In the genomic region with DNA sequence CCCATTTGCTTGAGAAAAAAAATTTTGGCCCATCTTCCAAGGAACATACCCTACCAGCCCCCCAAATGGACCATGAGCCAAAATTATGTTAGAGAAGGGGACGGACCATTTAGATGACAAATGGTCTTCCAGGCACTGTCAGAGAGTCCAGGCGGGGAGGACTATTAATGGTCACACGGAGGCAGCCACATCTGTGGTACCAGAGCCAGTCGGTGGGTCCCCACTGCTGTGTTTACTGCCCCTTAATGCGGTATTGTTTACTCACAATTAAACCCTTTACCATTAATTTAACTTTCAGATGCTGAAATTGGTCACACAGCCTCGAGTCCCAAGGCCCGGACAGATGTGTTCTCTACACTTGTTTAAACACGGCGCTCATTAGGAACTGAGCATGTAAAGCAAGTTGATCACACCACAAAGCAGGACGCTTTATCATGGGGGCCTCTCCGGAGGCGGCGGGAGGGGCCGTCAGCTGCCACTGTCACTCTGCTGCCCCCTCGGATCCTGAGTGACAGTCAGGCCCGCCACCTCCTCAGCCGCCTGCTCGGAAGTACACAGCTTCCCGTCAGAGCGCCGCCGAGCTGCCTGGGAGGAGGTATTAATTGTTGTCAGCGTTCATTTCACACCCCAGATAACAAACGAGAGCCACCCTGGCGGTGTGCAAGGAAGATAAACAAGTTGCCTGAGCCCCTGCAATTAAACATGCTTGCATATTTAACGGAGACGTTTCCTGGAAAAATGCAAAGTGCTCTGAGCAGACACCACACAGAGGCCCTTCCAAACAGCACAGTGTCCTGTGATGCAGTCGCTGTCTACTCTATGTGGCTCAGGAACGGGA, we compare ENCODE assay signal across 8 mouse cellular contexts.
A peak's percentile ranks its signal among the peaks of the same experiment; 100 is the strongest.
DNase-seq lines count a peak whose midpoint lies in the region; ATAC-seq lines count a peak whose summit lies in the region.

No protein-coding gene starts in this region.

- peaks cover 7% of the 10 kb centered on the region for H3K4me1 ChIP-seq in heart, embryonic 11.5 days (ENCODE audit: control insufficient read depth, insufficient read depth, low read length)
- peaks cover 10% of the 10 kb centered on the region; the same call in 1 of the 2 replicates for H3K4me1 ChIP-seq in kidney, embryonic 14.5 days (ENCODE audit: control insufficient read depth, insufficient read depth, low read length)

- peak overlapping the region; percentile 64 for H3K4me2 ChIP-seq in heart, embryonic 11.5 days
- peak overlapping the region; percentile 39 for H3K4me2 ChIP-seq in kidney, embryonic 14.5 days (replicated peaks; ENCODE audit: low read depth, low read length)

- peak overlapping the region; percentile 21 for H3K4me3 ChIP-seq in heart, embryonic 11.5 days (ENCODE audit: low read depth, low read length)
- peak overlapping the region; percentile 3; the same call in 1 of the 2 replicates for H3K4me3 ChIP-seq in kidney, embryonic 14.5 days (ENCODE audit: low read length)

- H3K9me3 ChIP-seq in heart, embryonic 11.5 days (replicated peaks; ENCODE audit: control insufficient read depth, low read length) = no peaks in the 10 kb centered on the region
- no peaks in the 10 kb centered on the region for H3K9me3 ChIP-seq in kidney, embryonic 14.5 days (ENCODE audit: control insufficient read depth, low read length)

- ATAC-seq in heart, embryonic 11.5 days (replicated peaks; ENCODE audit: insufficient number of reproducible peaks, low FRiP score, low TSS enrichment) = peak; percentile 66; the same call in 1 of the 2 replicates
- peak; percentile 38; the same call in 1 of the 2 replicates for ATAC-seq in kidney, embryonic 14.5 days (ENCODE audit: low FRiP score, low TSS enrichment)

- DNase-seq in adrenal gland, adult 8-10 months = peak; percentile 4
- no peak for DNase-seq in adrenal gland, postnatal 14 days
- DNase-seq in brain, adult 2 months (ENCODE audit: low read depth, low spot score) = peak; percentile 18
- peak; percentile 37 for DNase-seq in mesoderm, embryonic 11.5 days (ENCODE audit: low read depth, low spot score)
- DNase-seq in cerebellum, adult 11-12 months = no peak
- no peak for DNase-seq in left cerebral cortex, adult 9 months (ENCODE audit: low spot score in 2 of 2)

- 11% methylated on average over 29 of the region's 29 CpGs for WGBS in heart, embryonic 11.5 days (ENCODE audit: insufficient replicate concordance)
- 11% methylated on average over 29 of the region's 29 CpGs for WGBS in kidney, embryonic 14.5 days

- no peaks in the 10 kb centered on the region for H3K36me3 ChIP-seq in heart, embryonic 11.5 days (ENCODE audit: control insufficient read depth, insufficient read depth, low read length)
- H3K36me3 ChIP-seq in kidney, embryonic 14.5 days (ENCODE audit: control insufficient read depth, insufficient read depth, low read length) = no peaks in the 10 kb centered on the region

- no peak overlapping the region for H3K27ac ChIP-seq in heart, embryonic 11.5 days (ENCODE audit: low read depth, low read length)
- H3K27ac ChIP-seq in kidney, embryonic 14.5 days (ENCODE audit: low read depth, low read length) = no peak overlapping the region

- H3K9ac ChIP-seq in heart, embryonic 11.5 days (ENCODE audit: low read depth, low read length) = peak overlapping the region; percentile 43; the same call in 1 of the 2 replicates
- H3K9ac ChIP-seq in kidney, embryonic 14.5 days (ENCODE audit: low read depth, low read length) = no peak overlapping the region

- peaks cover 7% of the 10 kb centered on the region for H3K27me3 ChIP-seq in heart, embryonic 11.5 days (ENCODE audit: control insufficient read depth, insufficient read depth, low read length)
- H3K27me3 ChIP-seq in kidney, embryonic 14.5 days (ENCODE audit: control insufficient read depth, insufficient read depth, low read length) = peaks cover 71% of the 10 kb centered on the region

Comparison
In these comparisons a context has a peak if more than half of its experiments do, and no peak if none do; other contexts are left out.
1. DNase-seq: peak in adrenal gland, adult 8-10 months (single experiment), brain, adult 2 months (single experiment) and mesoderm, embryonic 11.5 days (single experiment); none in adrenal gland, postnatal 14 days (single experiment), cerebellum, adult 11-12 months (single experiment) and left cerebral cortex, adult 9 months (0 of 2).